Mouse (Mus musculus): ENCODE data around the gene Dpp3. TPM values are rescaled to one million over a fixed set of nuclear protein-coding genes. Genes with fewer than 3 reads are reported as not detected.

Gene Dpp3
- polyA plus RNA-seq, 1 experiment from 2014 or later, result 114 TPM

Other genes starting within 250 kb of the Dpp3 start
- 0.82 and 2.0 TPM in 2 replicates for gene Gm960, start 229.6 kb downstream of the Dpp3 start, polyA plus RNA-seq (2014; fragmentation: Nextera tagmentation; extraction: Ambion mirVana)
- gene Sptbn2, start 217.1 kb downstream of the Dpp3 start, polyA plus RNA-seq (2014; fragmentation: Nextera tagmentation; extraction: Ambion mirVana), result 0.75 and 0.97 TPM in 2 replicates
- 36.0 and 44.0 TPM in 2 replicates for gene Rbm4b, start 171.8 kb downstream of the Dpp3 start, polyA plus RNA-seq (2014; fragmentation: Nextera tagmentation; extraction: Ambion mirVana)
- 49.9 and 54.0 TPM in 2 replicates for gene Rbm4, start 134.4 kb downstream of the Dpp3 start, polyA plus RNA-seq (2014; fragmentation: Nextera tagmentation; extraction: Ambion mirVana)
- 19.4 and 30.1 TPM in 2 replicates for gene Gm21992, start 116.7 kb downstream of the Dpp3 start, polyA plus RNA-seq (2014; fragmentation: Nextera tagmentation; extraction: Ambion mirVana)
- gene Rbm14, start 116.7 kb downstream of the Dpp3 start, polyA plus RNA-seq (2014; fragmentation: Nextera tagmentation; extraction: Ambion mirVana), result 92.4 and 104 TPM in 2 replicates
- gene Ccs, start 89.0 kb downstream of the Dpp3 start, polyA plus RNA-seq (2014; fragmentation: Nextera tagmentation; extraction: Ambion mirVana), result 46.2 and 49.8 TPM in 2 replicates
- gene Ccdc87, start 88.9 kb downstream of the Dpp3 start, polyA plus RNA-seq (2014; fragmentation: Nextera tagmentation; extraction: Ambion mirVana), result 0.05 TPM in 1 of 2 replicates, not detected in the other
- 13.2 and 13.3 TPM in 2 replicates for gene Ctsf, start 73.2 kb downstream of the Dpp3 start, polyA plus RNA-seq (2014; fragmentation: Nextera tagmentation; extraction: Ambion mirVana)
- 1.9 and 2.1 TPM in 2 replicates for gene Actn3, start 50.4 kb downstream of the Dpp3 start, polyA plus RNA-seq (2014; fragmentation: Nextera tagmentation; extraction: Ambion mirVana)
- gene Zdhhc24, start 49.6 kb downstream of the Dpp3 start, polyA plus RNA-seq (2014; fragmentation: Nextera tagmentation; extraction: Ambion mirVana), result 12.2 and 13.6 TPM in 2 replicates
- 1.2 and 2.5 TPM in 2 replicates for gene Bbs1, start 21.7 kb downstream of the Dpp3 start, polyA plus RNA-seq (2014; fragmentation: Nextera tagmentation; extraction: Ambion mirVana)
- 0.34 and 0.39 TPM in 2 replicates for gene Peli3, start 14.8 kb upstream of the Dpp3 start, polyA plus RNA-seq (2014; fragmentation: Nextera tagmentation; extraction: Ambion mirVana)
- gene Mrpl11, start 33.9 kb upstream of the Dpp3 start, polyA plus RNA-seq (2014; fragmentation: Nextera tagmentation; extraction: Ambion mirVana), result 138 and 139 TPM in 2 replicates
- 0.04 TPM in 1 of 2 replicates, not detected in the other for gene Npas4, start 62.0 kb upstream of the Dpp3 start, polyA plus RNA-seq (2014; fragmentation: Nextera tagmentation; extraction: Ambion mirVana)
- 6.2 and 6.6 TPM in 2 replicates for gene Slc29a2, start 95.6 kb upstream of the Dpp3 start, polyA plus RNA-seq (2014; fragmentation: Nextera tagmentation; extraction: Ambion mirVana)
- 19.1 and 21.3 TPM in 2 replicates for gene B4gat1, start 110.5 kb upstream of the Dpp3 start, polyA plus RNA-seq (2014; fragmentation: Nextera tagmentation; extraction: Ambion mirVana)
- 1.1 TPM in 2 replicates for gene AC124502.3, start 110.6 kb upstream of the Dpp3 start, polyA plus RNA-seq (2014; fragmentation: Nextera tagmentation; extraction: Ambion mirVana)
- gene Brms1, start 113.1 kb upstream of the Dpp3 start, polyA plus RNA-seq (2014; fragmentation: Nextera tagmentation; extraction: Ambion mirVana), result 61.2 and 61.3 TPM in 2 replicates
- gene Rin1, start 122.2 kb upstream of the Dpp3 start, polyA plus RNA-seq (2014; fragmentation: Nextera tagmentation; extraction: Ambion mirVana), result 1.3 and 1.4 TPM in 2 replicates
- gene Cd248, start 139.8 kb upstream of the Dpp3 start, polyA plus RNA-seq (2014; fragmentation: Nextera tagmentation; extraction: Ambion mirVana), result 28.6 and 29.3 TPM in 2 replicates
- 2.6 TPM in 2 replicates for gene Tmem151a, start 157.2 kb upstream of the Dpp3 start, polyA plus RNA-seq (2014; fragmentation: Nextera tagmentation; extraction: Ambion mirVana)
- 77.8 and 83.4 TPM in 2 replicates for gene Yif1a, start 160.3 kb upstream of the Dpp3 start, polyA plus RNA-seq (2014; fragmentation: Nextera tagmentation; extraction: Ambion mirVana)
- gene Cnih2, start 170.2 kb upstream of the Dpp3 start, polyA plus RNA-seq (2014; fragmentation: Nextera tagmentation; extraction: Ambion mirVana), result 8.4 and 9.5 TPM in 2 replicates
- gene Rab1b, start 178.8 kb upstream of the Dpp3 start, polyA plus RNA-seq (2014; fragmentation: Nextera tagmentation; extraction: Ambion mirVana), result 180 and 185 TPM in 2 replicates
- 7.3 and 8.3 TPM in 2 replicates for gene Klc2, start 190.3 kb upstream of the Dpp3 start, polyA plus RNA-seq (2014; fragmentation: Nextera tagmentation; extraction: Ambion mirVana)